Mouse (Mus musculus) midbrain, embryonic 12.5 days (tissue): ENCODE measurements around the gene Cdc42se1. TPM values are rescaled to one million over a fixed set of nuclear protein-coding genes. Genes with fewer than 3 reads are reported as not detected.
"Not testable (repeated sequence)": the region's sequence is repeated elsewhere in the genome, so short reads cannot be mapped to it uniquely, and the experiment has no call there.

ENCODE experiments used
- ATAC-seq: fragments of 200-750 bp; cut with Nextera tagmentation; 2 replicates; pipeline ENCODE4 v1.8.0; 2017; ENCODE audit warnings: low read depth, moderate TSS enrichment, moderate library complexity; ENCODE audit not compliant: low FRiP score
- H3K27ac ChIP-seq: fragments of 300-500 bp; sonication (generic); replicated peaks from 2 replicates; pipeline ENCODE4 v1.5.1; 2016; ENCODE audit warnings: mild to moderate bottlenecking
- H3K27me3 ChIP-seq: fragments of 300-500 bp; sonication (generic); 2 replicates; pipeline ENCODE4 v1.6.1; 2016; ENCODE audit warnings: mild to moderate bottlenecking
- H3K36me3 ChIP-seq: fragments of 300-500 bp; sonication (generic); 2 replicates; pipeline ENCODE4 v1.6.1; 2016
- H3K4me1 ChIP-seq: fragments of 300-500 bp; sonication (generic); 2 replicates; pipeline ENCODE4 v1.6.1; 2016
- H3K4me2 ChIP-seq: fragments of 300-500 bp; sonication (generic); replicated peaks from 2 replicates; pipeline ENCODE4 v1.6.1; 2016; ENCODE audit warnings: mild to moderate bottlenecking, moderate library complexity
- H3K4me3 ChIP-seq: fragments of 300-500 bp; sonication (generic); 2 replicates; pipeline ENCODE4 v1.5.1; 2016; ENCODE audit warnings: mild to moderate bottlenecking
- H3K9ac ChIP-seq: fragments of 300-500 bp; sonication (generic); replicated peaks from 2 replicates; pipeline ENCODE4 v1.6.1; 2016; ENCODE audit warnings: mild to moderate bottlenecking, moderate library complexity
- H3K9me3 ChIP-seq: fragments of 300-500 bp; sonication (generic); 2 replicates; pipeline ENCODE4 v1.6.1; 2016; ENCODE audit warnings: mild to moderate bottlenecking
- WGBS: fragments of 180-500 bp; shearing (Covaris S2); methylation state at CpG from one replicate; pipeline ENCODE4 v1.1.7; 2016; 5-methylcytosine and 5-hydroxymethylcytosine counted together
- polyA plus RNA-seq: library from polyadenylated mRNA; unstranded; fragments of >200 nt; fragmentation: Nextera tagmentation; extraction: Ambion mirVana; gene quantifications from 2 replicates; pipeline ENCODE4 v1.2.1, GENCODE M21; 2016

Cdc42se1 gene
- polyA plus RNA-seq, 1 experiment from 2014 or later = 91.0 TPM

GRCm38 (mm10) chr3:95203880-95204279, 24.7 kb upstream of the Cdc42se1 start:
- no peak overlapping the region for H3K4me2 ChIP-seq
- no peaks in the 10 kb centered on the region for H3K27me3 ChIP-seq
- peaks cover 81% of the 10 kb centered on the region for H3K36me3 ChIP-seq
- H3K4me3 ChIP-seq = no peak overlapping the region
- WGBS = 91% methylated on average over 6 of the region's 6 CpGs
- no peaks in the 10 kb centered on the region for H3K4me1 ChIP-seq
- no peak overlapping the region for H3K9ac ChIP-seq
- no peaks in the 10 kb centered on the region for H3K9me3 ChIP-seq
- H3K27ac ChIP-seq = no peak overlapping the region
- ATAC-seq = no peak

DNA sequence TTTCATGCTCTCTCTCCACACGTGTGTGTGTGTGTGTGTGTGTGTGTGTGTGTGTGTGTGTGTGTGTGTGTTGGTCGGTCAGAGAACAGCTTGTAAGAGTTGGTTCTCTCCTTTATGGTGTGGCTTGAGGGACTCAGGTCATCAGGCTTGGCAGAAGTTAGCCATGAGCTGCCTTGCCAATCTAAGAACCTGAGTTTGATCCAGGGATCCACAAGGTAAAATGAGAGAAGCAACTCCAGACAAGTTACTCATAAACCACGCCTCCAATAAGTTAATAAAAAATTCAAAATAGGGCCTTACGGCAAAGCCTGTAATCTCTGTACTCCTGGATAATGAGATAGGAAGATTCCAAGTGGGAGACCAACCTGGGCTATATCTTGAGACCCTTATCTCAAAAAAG, 20.2 kb upstream of the Cdc42se1 start:
- H3K27me3 ChIP-seq = no peaks in the 10 kb centered on the region
- no peaks in the 10 kb centered on the region for H3K4me1 ChIP-seq
- H3K9ac ChIP-seq = no peak overlapping the region
- H3K36me3 ChIP-seq = peaks cover 63% of the 10 kb centered on the region
- no peak overlapping the region for H3K27ac ChIP-seq
- 90% methylated on average over 4 of the region's 4 CpGs for WGBS
- no peak for ATAC-seq
- no peak overlapping the region for H3K4me3 ChIP-seq
- no peaks in the 10 kb centered on the region for H3K9me3 ChIP-seq
- H3K4me2 ChIP-seq = no peak overlapping the region

DNA sequence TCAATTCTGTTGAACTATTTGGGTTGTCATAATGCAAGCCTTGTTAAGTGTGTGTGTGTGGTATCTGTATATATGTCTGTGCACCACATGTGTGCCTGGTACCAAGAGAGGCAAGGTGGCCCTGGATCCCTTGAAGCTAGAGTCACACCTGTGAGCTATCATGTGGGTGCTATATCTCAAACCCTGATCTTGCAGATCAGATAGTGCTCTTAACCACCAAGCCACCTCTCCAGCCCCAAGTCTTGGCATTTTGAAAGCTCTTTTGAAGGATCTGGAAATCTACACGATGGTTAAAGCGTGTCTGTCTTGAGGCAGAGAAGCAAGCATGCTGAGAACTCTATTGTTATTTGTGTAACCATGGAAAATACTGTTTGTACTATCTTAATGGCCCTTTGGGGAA, 17.9 kb upstream of the Cdc42se1 start:
- no peak overlapping the region for H3K4me2 ChIP-seq
- peaks cover 59% of the 10 kb centered on the region for H3K36me3 ChIP-seq
- no peaks in the 10 kb centered on the region for H3K27me3 ChIP-seq
- H3K27ac ChIP-seq = no peak overlapping the region
- no peak for ATAC-seq
- H3K9ac ChIP-seq = no peak overlapping the region
- H3K9me3 ChIP-seq = no peaks in the 10 kb centered on the region
- WGBS = 50% methylated on average over 2 of the region's 2 CpGs
- H3K4me1 ChIP-seq = no peaks in the 10 kb centered on the region
- H3K4me3 ChIP-seq = no peak overlapping the region

DNA sequence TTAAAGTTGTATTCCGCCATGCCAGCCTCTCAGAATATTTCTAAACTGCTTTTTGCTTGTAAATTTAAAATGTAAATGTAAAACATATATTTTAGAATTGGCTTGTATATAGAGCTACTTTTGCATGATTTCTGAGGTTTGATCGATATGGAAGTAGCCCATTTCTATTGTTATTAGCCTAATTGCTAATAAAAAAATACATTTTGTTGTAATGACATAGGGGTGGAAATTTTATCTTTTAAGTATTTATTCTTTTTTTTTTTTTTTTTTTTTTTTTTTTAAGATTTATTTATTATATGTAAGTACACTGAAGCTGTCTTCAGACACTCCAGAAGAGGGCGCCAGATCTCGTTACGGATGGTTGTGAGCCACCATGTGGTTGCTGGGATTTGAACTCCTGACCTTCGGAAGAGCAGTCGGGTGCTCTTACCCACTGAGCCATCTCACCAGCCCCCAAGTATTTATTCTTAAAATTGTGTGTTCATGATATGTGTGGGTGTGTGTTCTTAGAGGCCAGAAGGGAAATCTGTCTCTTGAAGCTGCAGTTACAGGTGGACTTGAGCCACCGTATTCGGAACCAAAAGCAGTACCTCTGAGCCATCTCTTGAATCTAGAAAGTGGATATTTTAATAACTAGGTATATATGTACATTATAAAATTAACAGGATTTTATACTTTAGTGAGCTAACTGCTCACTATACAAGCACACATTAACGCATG, 15.5 kb upstream of the Cdc42se1 start:
- ATAC-seq, H3K4me2 ChIP-seq, H3K27me3 ChIP-seq, H3K9me3 ChIP-seq, H3K4me3 ChIP-seq, H3K27ac ChIP-seq, H3K9ac ChIP-seq, H3K4me1 ChIP-seq: not testable (repeated sequence)
- peaks cover 43% of the 10 kb centered on the region for H3K36me3 ChIP-seq
- WGBS = 96% methylated on average over 7 of the region's 10 CpGs

DNA sequence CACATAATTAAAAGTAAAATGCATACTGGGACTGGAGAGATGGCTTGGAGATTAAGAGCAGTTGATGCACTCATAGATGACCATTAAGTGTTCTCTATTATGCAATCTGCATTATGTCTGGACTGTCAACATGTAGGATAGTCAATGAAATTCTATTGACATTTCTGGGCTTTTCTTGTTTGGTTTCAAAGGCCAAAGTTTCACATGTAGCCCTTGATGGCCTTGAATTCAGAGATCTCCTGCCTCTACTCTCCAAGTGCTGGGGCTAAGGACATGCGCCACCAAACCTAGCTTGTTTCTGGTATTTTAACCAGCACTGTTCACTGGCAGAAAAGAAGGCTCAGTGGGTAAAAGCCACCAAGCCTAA, 14.9 kb upstream of the Cdc42se1 start:
- WGBS = 100% methylated on average over 1 of the region's 1 CpGs
- H3K36me3 ChIP-seq = peaks cover 37% of the 10 kb centered on the region

DNA sequence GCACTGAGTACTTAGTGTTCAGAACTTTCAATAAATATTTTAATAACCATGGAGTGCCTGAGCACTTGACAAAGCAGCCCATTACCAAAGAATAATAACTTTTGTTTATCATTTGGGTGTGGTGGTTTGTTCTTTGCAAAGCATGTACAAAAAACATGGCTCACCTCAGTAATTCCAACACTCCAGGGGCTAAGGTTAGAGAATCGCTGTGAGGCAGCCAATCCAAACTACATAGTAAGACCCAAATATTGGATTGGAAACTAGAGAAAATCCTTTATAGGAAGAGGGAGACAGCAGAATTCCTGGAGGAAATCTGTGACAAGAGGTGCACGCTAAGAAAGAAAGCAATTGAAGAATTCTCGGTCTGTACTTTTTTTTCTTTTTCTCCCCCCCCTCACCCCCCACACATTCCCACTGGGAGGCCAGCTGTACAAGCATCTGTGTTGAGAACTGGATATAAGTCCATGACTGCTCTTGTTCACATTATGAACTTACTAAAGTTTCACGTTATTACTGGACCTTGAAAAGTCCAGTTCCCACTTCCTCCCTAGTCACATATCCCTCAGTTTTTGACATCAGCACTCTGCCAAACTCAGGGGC, 11.8 kb upstream of the Cdc42se1 start:
- ATAC-seq = no peak; the same call in 1 of the 2 replicates
- peak overlapping the region; percentile 63 for H3K4me3 ChIP-seq
- H3K27ac ChIP-seq = peak overlapping the region; percentile 98; the same call in 1 of the 2 replicates
- no peaks in the 10 kb centered on the region for H3K27me3 ChIP-seq
- H3K36me3 ChIP-seq = peaks cover 53% of the 10 kb centered on the region
- peak overlapping the region; percentile 84 for H3K9ac ChIP-seq
- 19% methylated on average over 4 of the region's 4 CpGs for WGBS
- H3K4me2 ChIP-seq = peak overlapping the region; percentile 53
- H3K4me1 ChIP-seq = peaks cover 8% of the 10 kb centered on the region
- no peaks in the 10 kb centered on the region for H3K9me3 ChIP-seq

More for the DNA sequence above, 14.9 kb upstream of the Cdc42se1 start:
- Histone ChIP-seq H3K4me1 (peaks cover 8% of the 10 kb centered on the region), H3K27me3 (no peaks in the 10 kb centered on the region), H3K9me3 (no peaks in the 10 kb centered on the region), H3K9ac (no peak overlapping the region), H3K4me2 (no peak overlapping the region), H3K27ac (no peak overlapping the region), H3K4me3 (no peak overlapping the region)
- ATAC-seq = no peak

- peaks cover 52% of the 10 kb centered on the region for H3K36me3 ChIP-seq
- peak; percentile 89 for ATAC-seq
- H3K4me2 ChIP-seq = peak within 1 kb of the TSS; percentile 53
- WGBS = under 1% methylated on average over 56 of the region's 56 CpGs
- H3K4me3 ChIP-seq = peak within 1 kb of the TSS; percentile 63
- peak within 1 kb of the TSS; percentile 98 for H3K27ac ChIP-seq
- no peaks in the 10 kb centered on the region for H3K27me3 ChIP-seq
- H3K4me1 ChIP-seq = peaks cover 8% of the 10 kb centered on the region
- H3K9me3 ChIP-seq = no peaks in the 10 kb centered on the region
- H3K9ac ChIP-seq = peak within 1 kb of the TSS; percentile 84
These were observed 11.0 kb upstream of the Cdc42se1 start, which contains the start of gene Gabpb2 for GRCm38 (mm10) chr3:95217255-95218134. Gene Gabpb2, minus strand, starts transcription at chr3:95217916.

DNA sequence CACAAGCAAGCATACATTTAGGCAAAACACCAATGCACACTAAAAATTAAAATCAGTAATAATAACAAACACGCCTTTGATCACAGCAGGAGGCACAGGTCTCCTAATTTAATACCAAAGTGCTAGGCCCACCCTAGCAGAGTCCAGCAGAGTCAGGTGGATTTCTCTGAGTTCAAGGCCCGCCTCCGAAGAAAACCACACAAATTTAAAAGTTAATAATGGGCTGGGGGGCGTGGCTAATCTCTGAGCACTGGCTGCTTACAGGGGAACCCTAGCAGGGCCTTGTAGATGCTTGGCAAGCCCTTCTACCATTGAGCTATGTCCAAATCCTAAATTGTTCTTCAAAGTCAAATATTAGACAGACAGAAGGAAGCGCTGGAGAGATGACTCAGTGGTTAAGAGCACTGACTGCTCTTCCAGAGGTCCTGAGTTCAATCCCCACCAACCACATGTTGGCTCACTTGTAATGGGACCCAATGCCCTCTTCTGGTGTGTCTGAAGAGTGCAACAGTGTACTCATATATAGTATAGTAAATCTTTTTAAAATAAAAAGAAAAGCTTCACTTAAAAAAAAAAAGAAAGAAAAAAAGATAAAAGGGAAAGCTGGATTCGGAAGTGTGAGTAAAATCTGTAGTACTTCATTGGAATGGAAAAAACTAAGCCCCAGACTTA, 9.9 kb upstream of the Cdc42se1 start:
- 79% methylated on average over 6 of the region's 6 CpGs for WGBS
- Histone ChIP-seq H3K4me1 (peaks cover 9% of the 10 kb centered on the region), H3K4me2 (peak overlapping the region; percentile 53), H3K36me3 (peaks cover 61% of the 10 kb centered on the region), H3K27me3 (no peaks in the 10 kb centered on the region), H3K27ac (peak overlapping the region; percentile 98), H3K9ac (no peak overlapping the region), H3K4me3 (peak overlapping the region; percentile 63; the same call in 1 of the 2 replicates), H3K9me3 (no peaks in the 10 kb centered on the region)
- ATAC-seq = no peak

- no peak for ATAC-seq
- peaks cover 64% of the 10 kb centered on the region for H3K36me3 ChIP-seq
- no peak overlapping the region for H3K4me2 ChIP-seq
- H3K9ac ChIP-seq = no peak overlapping the region
- no peak overlapping the region for H3K4me3 ChIP-seq
- H3K9me3 ChIP-seq = no peaks in the 10 kb centered on the region
- peaks cover 25% of the 10 kb centered on the region for H3K4me1 ChIP-seq
- no peak overlapping the region for H3K27ac ChIP-seq
- 89% methylated on average over 2 of the region's 2 CpGs for WGBS
- H3K27me3 ChIP-seq = no peaks in the 10 kb centered on the region
These were observed 5.5 kb upstream of the Cdc42se1 start for GRCm38 (mm10) chr3:95223041-95223440.

DNA sequence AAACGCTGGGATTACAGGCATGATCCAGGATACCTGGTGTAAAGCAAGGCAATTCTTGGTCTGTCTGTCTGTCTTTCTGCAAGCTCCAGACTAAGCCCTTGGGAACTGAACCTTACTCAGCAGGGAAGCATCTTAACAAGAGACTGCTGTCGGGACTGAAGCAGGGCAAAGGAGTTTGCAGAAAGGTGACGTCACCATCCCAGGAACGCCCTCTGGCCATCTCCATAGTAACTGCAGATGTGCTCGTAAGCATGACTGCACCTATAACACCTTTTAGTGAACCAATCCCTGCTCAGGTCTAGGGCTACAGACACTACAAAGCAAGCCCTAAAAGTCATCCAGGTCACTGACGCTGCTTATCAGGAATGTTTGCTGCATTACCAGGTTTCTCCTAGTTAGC, 4.2 kb upstream of the Cdc42se1 start:
- Histone ChIP-seq H3K4me2 (peak overlapping the region; percentile 14), H3K9me3 (no peaks in the 10 kb centered on the region), H3K4me1 (peaks cover 25% of the 10 kb centered on the region), H3K4me3 (no peak overlapping the region), H3K27me3 (no peaks in the 10 kb centered on the region), H3K36me3 (peaks cover 60% of the 10 kb centered on the region), H3K27ac (no peak overlapping the region), H3K9ac (0 out of 2 replicates have a peak overlapping the region, but pooled peaks have one; percentile 24)
- no peak for ATAC-seq
- WGBS = 20% methylated on average over 6 of the region's 6 CpGs

DNA sequence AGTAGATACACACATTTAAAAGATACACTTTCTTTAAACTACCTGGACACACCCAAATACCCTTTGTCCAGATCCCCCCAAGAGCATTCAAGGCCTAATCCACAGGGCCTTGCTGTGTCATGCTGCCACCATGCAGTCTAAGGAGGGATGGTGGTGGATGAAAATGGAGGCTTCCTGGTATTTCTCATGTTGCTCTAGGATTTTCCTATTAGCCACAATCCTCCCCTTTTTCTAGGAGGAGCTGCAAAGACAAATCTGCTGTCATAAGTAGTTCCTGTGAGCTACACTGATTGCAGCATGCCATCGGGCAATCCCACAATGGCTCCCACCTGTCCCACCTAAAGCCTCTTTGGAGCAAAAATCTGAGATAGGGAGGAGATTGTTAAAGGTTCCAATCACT, 1.3 kb upstream of the Cdc42se1 start:
- Histone ChIP-seq H3K4me2 (peak overlapping the region; percentile 78), H3K27me3 (no peaks in the 10 kb centered on the region), H3K4me3 (peak overlapping the region; percentile 76), H3K36me3 (peaks cover 41% of the 10 kb centered on the region), H3K27ac (peak overlapping the region; percentile 97), H3K9me3 (no peaks in the 10 kb centered on the region), H3K9ac (peak overlapping the region; percentile 85), H3K4me1 (peaks cover 53% of the 10 kb centered on the region)
- ATAC-seq = no peak
- 24% methylated on average over 1 of the region's 1 CpGs for WGBS
